Mouse (Mus musculus) gastrocnemius, adult 2 months (tissue): Measurements from ENCODE around the gene Ctnna3. TPM values are rescaled to one million over a fixed set of nuclear protein-coding genes. Genes with fewer than 3 reads are reported as not detected.

ENCODE experiments used
- DNase-seq: peaks from one replicate; pipeline ENCODE4 v3.0.0; 2022
- H3K27ac ChIP-seq: fragments of 200-600 bp; 2 replicates; pipeline ENCODE4 v1.8.1; 2022; ENCODE audit warnings: mild to moderate bottlenecking
- H3K4me3 ChIP-seq: fragments of 200-600 bp; 2 replicates; pipeline ENCODE4 v1.8.1; 2022; ENCODE audit warnings: mild to moderate bottlenecking, moderate library complexity
- CTCF ChIP-seq: fragments of 200-600 bp; IDR thresholded peaks from 2 replicates; pipeline ENCODE4 v1.8.1; 2022; ENCODE audit warnings: antibody characterized with exemption, mild to moderate bottlenecking, moderate library complexity
- intact Hi-C: fragments of 180-260 bp; cut with DNase I; formaldehyde crosslinking; loops from one replicate; pipeline ENCODE4 v1.15.1; 2025
- total RNA-seq, 2 experiments: library from RNA; stranded (reverse); gene quantifications; 2 replicates each; pipeline ENCODE4 v1.2.3; 2021

Gene Ctnna3
- total RNA-seq, 2 experiments from 2014 or later = 11.8 to 22.7 TPM

GRCm38 (mm10) chr10:63712530-63712929 lies 282.6 kb downstream of the Ctnna3 start:
- TF ChIP-seq CTCF = no peak
- intact Hi-C loops = no loop called here
- no peak overlapping the region for H3K27ac ChIP-seq
- no peak for DNase-seq
- H3K4me3 ChIP-seq = no peak overlapping the region

- intact Hi-C loops = no loop called here
- H3K27ac ChIP-seq = no peak overlapping the region
- TF ChIP-seq CTCF = no peak
- no peak overlapping the region for H3K4me3 ChIP-seq
- DNase-seq = no peak
Measured at GRCm38 (mm10) chr10:63714151-63714550, 284.3 kb downstream of the Ctnna3 start.

- Histone ChIP-seq H3K27ac (no peak overlapping the region), H3K4me3 (no peak overlapping the region)
- TF ChIP-seq CTCF = no peak
- no peak for DNase-seq
- intact Hi-C loops = no loop called here
Measured at GRCm38 (mm10) chr10:63768871-63769270, 339.0 kb downstream of the Ctnna3 start.

- intact Hi-C loops = no loop called here
- Histone ChIP-seq H3K27ac (no peak overlapping the region), H3K4me3 (no peak overlapping the region)
- TF ChIP-seq CTCF = no peak
- no peak for DNase-seq
Measured at GRCm38 (mm10) chr10:63771656-63772055, 341.8 kb downstream of the Ctnna3 start.

GRCm38 (mm10) chr10:63772074-63772473 lies 342.2 kb downstream of the Ctnna3 start:
- Histone ChIP-seq H3K27ac (no peak overlapping the region), H3K4me3 (no peak overlapping the region)
- intact Hi-C loops = no loop called here
- no peak for TF ChIP-seq CTCF
- no peak for DNase-seq

- no peak for TF ChIP-seq CTCF
- DNase-seq = no peak
- Histone ChIP-seq H3K27ac (no peak overlapping the region), H3K4me3 (no peak overlapping the region)
- intact Hi-C loops = no loop called here
Measured at GRCm38 (mm10) chr10:63781948-63782347, 352.1 kb downstream of the Ctnna3 start.

GRCm38 (mm10) chr10:63784808-63785535 lies 355.1 kb downstream of the Ctnna3 start:
- H3K4me3 ChIP-seq = no peak overlapping the region
- DNase-seq = no peak
- intact Hi-C loops = no loop called here
- no peak for TF ChIP-seq CTCF
- no peak overlapping the region for H3K27ac ChIP-seq

- no peak overlapping the region for H3K27ac ChIP-seq
Measured at GRCm38 (mm10) chr10:63786390-63786789, 356.5 kb downstream of the Ctnna3 start.

GRCm38 (mm10) chr10:63803909-63804308 lies 374.0 kb downstream of the Ctnna3 start:
- DNase-seq = no peak
- intact Hi-C loops = no loop called here
- H3K27ac ChIP-seq = no peak overlapping the region
- TF ChIP-seq CTCF = no peak
- no peak overlapping the region for H3K4me3 ChIP-seq

More at GRCm38 (mm10) chr10:63786390-63786789, 356.5 kb downstream of the Ctnna3 start:
- no peak for DNase-seq
- no peak overlapping the region for H3K4me3 ChIP-seq
- intact Hi-C loops = no loop called here
- TF ChIP-seq CTCF = no peak

- Histone ChIP-seq H3K4me3 (no peak overlapping the region), H3K27ac (no peak overlapping the region)
- TF ChIP-seq CTCF = no peak
- intact Hi-C loops = no loop called here
- no peak for DNase-seq
Measured at GRCm38 (mm10) chr10:63805551-63805950, 375.7 kb downstream of the Ctnna3 start.

- H3K27ac ChIP-seq = no peak overlapping the region
- no peak for DNase-seq
- H3K4me3 ChIP-seq = no peak overlapping the region
- intact Hi-C loops = no loop called here
- TF ChIP-seq CTCF = no peak
Measured at GRCm38 (mm10) chr10:63806254-63806653, 376.4 kb downstream of the Ctnna3 start.

GRCm38 (mm10) chr10:63810043-63810617 lies 380.2 kb downstream of the Ctnna3 start:
- no peak for DNase-seq
- intact Hi-C loops = no loop called here

GRCm38 (mm10) chr10:63839011-63839410 lies 409.1 kb downstream of the Ctnna3 start:
- no peak overlapping the region for H3K4me3 ChIP-seq
- DNase-seq = no peak
- no peak overlapping the region for H3K27ac ChIP-seq
- intact Hi-C loops = no loop called here
- no peak for TF ChIP-seq CTCF

More at GRCm38 (mm10) chr10:63810043-63810617, 380.2 kb downstream of the Ctnna3 start:
- H3K4me3 ChIP-seq = no peak overlapping the region
- TF ChIP-seq CTCF = no peak
- no peak overlapping the region for H3K27ac ChIP-seq

- Histone ChIP-seq H3K27ac (no peak overlapping the region), H3K4me3 (no peak overlapping the region)
- TF ChIP-seq CTCF = no peak
- DNase-seq = no peak
- intact Hi-C loops = no loop called here
Measured at GRCm38 (mm10) chr10:63851946-63852345, 422.0 kb downstream of the Ctnna3 start.
